Mouse (Mus musculus) cortical plate, adult 2 months (tissue): Measurements from ENCODE around the gene Ypel4.
"Not testable (repeated sequence)": the region's sequence is repeated elsewhere in the genome, so short reads cannot be mapped to it uniquely, and the experiment has no call there.

Source experiments
- CTCF ChIP-seq: fragments of 200-500 bp; IDR thresholded peaks from 2 replicates; pipeline ENCODE4 v1.5.1; 2011; ENCODE audit warnings: mild to moderate bottlenecking, control low read depth, low read length; ENCODE audit not compliant: insufficient read depth; ENCODE audit errors: extremely low read depth
- POLR2A ChIP-seq: fragments of 200-500 bp; IDR thresholded peaks from 2 replicates; pipeline ENCODE4 v1.6.1; 2011; ENCODE audit warnings: mild to moderate bottlenecking, low read length, control low read depth; ENCODE audit not compliant: insufficient read depth; ENCODE audit errors: extremely low read depth

DNA sequence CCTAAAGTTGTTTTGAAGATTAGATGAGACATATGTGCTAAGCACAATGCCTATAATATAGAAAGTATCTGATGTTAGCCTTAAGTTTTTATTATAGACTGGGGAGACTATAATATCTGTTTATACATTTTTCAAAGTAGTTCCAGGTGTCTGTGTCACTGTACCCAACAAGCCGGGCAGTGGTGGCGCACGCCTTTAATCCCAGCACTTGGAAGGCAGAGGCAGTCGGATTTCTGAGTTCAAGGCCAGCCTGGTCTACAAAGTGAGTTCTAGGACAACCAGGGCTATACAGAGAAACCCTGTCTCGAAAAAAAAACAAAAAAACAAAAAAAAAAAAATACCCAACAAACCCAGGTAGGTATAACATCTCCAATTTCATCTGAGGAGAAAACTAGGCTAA lies 5.7 kb upstream of the Ypel4 start:
- TF ChIP-seq POLR2A, CTCF: not testable (repeated sequence)
